In genomic region chr6:30172441-30172819, GRCm38 (mm10) we compare ENCODE assay signal across 10 mouse cellular contexts.
DNase-seq lines count a peak whose midpoint lies in the region; ATAC-seq lines count a peak whose summit lies in the region.
"Had no signal": no experiment of that assay in that cellular context is flagged by ENCODE, and none has a peak within 500 bp of the region (broad histone marks: within the 10 kb centered on the region; RNA-seq: fewer than 3 reads in every experiment).

No protein-coding gene starts in this region.

- H3K9me3 ChIP-seq in heart, embryonic 11.5 days (replicated peaks; ENCODE audit: control insufficient read depth, low read length): no peaks in the 10 kb centered on the region
- no peaks in the 10 kb centered on the region for H3K9me3 ChIP-seq in midbrain, embryonic 10.5 days (replicated peaks)
- no peaks in the 10 kb centered on the region for H3K9me3 ChIP-seq in midbrain, embryonic 15.5 days
- H3K9me3 ChIP-seq in intestine, embryonic 16.5 days (ENCODE audit: control insufficient read depth, low read length): no peaks in the 10 kb centered on the region
- H3K9me3 ChIP-seq: liver, embryonic 15.5 days had no signal

- peaks cover 94% of the 10 kb centered on the region for H3K27me3 ChIP-seq in heart, embryonic 11.5 days (ENCODE audit: control insufficient read depth, insufficient read depth, low read length)
- H3K27me3 ChIP-seq in midbrain, embryonic 10.5 days (ENCODE audit: low read depth, poor library complexity, severe bottlenecking): peaks cover 100% of the 10 kb centered on the region
- H3K27me3 ChIP-seq in midbrain, embryonic 15.5 days (replicated peaks): peaks cover 90% of the 10 kb centered on the region
- peaks cover 62% of the 10 kb centered on the region for H3K27me3 ChIP-seq in intestine, embryonic 16.5 days (replicated peaks; ENCODE audit: control insufficient read depth, insufficient read depth, low read length)
- H3K27me3 ChIP-seq in splenic B cell, adult 2 months (ENCODE audit: control insufficient read depth, insufficient read depth, low read length, poor library complexity, severe bottlenecking): 0 out of 2 replicates have a peak, but pooled peaks cover 2% of the 10 kb centered on the region

- H3K4me2 ChIP-seq in heart, embryonic 11.5 days: 0 out of 2 replicates have a peak overlapping the region, but pooled peaks have one; percentile 59
- H3K4me2 ChIP-seq in midbrain, embryonic 15.5 days: no peak overlapping the region
- H3K4me2 ChIP-seq in intestine, embryonic 16.5 days (ENCODE audit: low read depth, low read length): peak overlapping the region; percentile 67

- no peaks in the 10 kb centered on the region for H3K36me3 ChIP-seq in heart, embryonic 11.5 days (ENCODE audit: control insufficient read depth, insufficient read depth, low read length)
- H3K36me3 ChIP-seq in midbrain, embryonic 10.5 days: no peaks in the 10 kb centered on the region
- no peaks in the 10 kb centered on the region for H3K36me3 ChIP-seq in midbrain, embryonic 15.5 days (replicated peaks)
- no peaks in the 10 kb centered on the region for H3K36me3 ChIP-seq in intestine, embryonic 16.5 days (ENCODE audit: control insufficient read depth, insufficient read depth, low read length)
- no peaks in the 10 kb centered on the region for H3K36me3 ChIP-seq in splenic B cell, adult 2 months (ENCODE audit: control insufficient read depth, insufficient read depth, low read length, poor library complexity, severe bottlenecking)
- H3K36me3 ChIP-seq: liver, embryonic 15.5 days had no signal

- H3K4me1 ChIP-seq in heart, embryonic 11.5 days (ENCODE audit: control insufficient read depth, insufficient read depth, low read length): peaks cover 34% of the 10 kb centered on the region
- peaks cover 66% of the 10 kb centered on the region for H3K4me1 ChIP-seq in midbrain, embryonic 10.5 days
- H3K4me1 ChIP-seq in midbrain, embryonic 15.5 days: peaks cover 35% of the 10 kb centered on the region
- H3K4me1 ChIP-seq in intestine, embryonic 16.5 days (ENCODE audit: control insufficient read depth, insufficient read depth, low read length): peaks cover 41% of the 10 kb centered on the region

- no peak for ATAC-seq in heart, embryonic 11.5 days (replicated peaks; ENCODE audit: insufficient number of reproducible peaks, low FRiP score, low TSS enrichment)
- ATAC-seq in midbrain, embryonic 15.5 days (replicated peaks): no peak
- ATAC-seq in intestine, embryonic 16.5 days: no peak
- ATAC-seq in megakaryocyte, adult 5-6 weeks (ENCODE audit: poor library complexity, severe bottlenecking): no peak
- ATAC-seq: activated CD4-positive, CD25-positive, alpha-beta regulatory T cell, adult 4 months had no signal

- WGBS in heart, embryonic 11.5 days (ENCODE audit: insufficient replicate concordance): 15% methylated on average over 8 of the region's 8 CpGs
- WGBS in midbrain, embryonic 10.5 days: 8% methylated on average over 8 of the region's 8 CpGs
- 8% methylated on average over 8 of the region's 8 CpGs for WGBS in midbrain, embryonic 15.5 days
- 18% methylated on average over 8 of the region's 8 CpGs for WGBS in intestine, embryonic 16.5 days

- no peak overlapping the region for H3K4me3 ChIP-seq in heart, embryonic 11.5 days (ENCODE audit: low read depth, low read length)
- H3K4me3 ChIP-seq in midbrain, embryonic 10.5 days: peak overlapping the region; percentile 45
- no peak overlapping the region for H3K4me3 ChIP-seq in midbrain, embryonic 15.5 days
- H3K4me3 ChIP-seq in intestine, embryonic 16.5 days (ENCODE audit: low read length): peak overlapping the region; percentile 60

- H3K9ac ChIP-seq in heart, embryonic 11.5 days (ENCODE audit: low read depth, low read length): no peak overlapping the region
- no peak overlapping the region for H3K9ac ChIP-seq in midbrain, embryonic 15.5 days
- peak overlapping the region; percentile 68 for H3K9ac ChIP-seq in intestine, embryonic 16.5 days (ENCODE audit: low read depth, low read length)
- H3K9ac ChIP-seq: liver, embryonic 15.5 days had no signal

- no peak overlapping the region for H3K27ac ChIP-seq in heart, embryonic 11.5 days (ENCODE audit: low read depth, low read length)
- no peak overlapping the region for H3K27ac ChIP-seq in midbrain, embryonic 10.5 days (replicated peaks)
- H3K27ac ChIP-seq in midbrain, embryonic 15.5 days: no peak overlapping the region
- H3K27ac ChIP-seq in intestine, embryonic 16.5 days (ENCODE audit: low read length): no peak overlapping the region
- H3K27ac ChIP-seq: liver, embryonic 15.5 days had no signal

- DNase-seq in heart, adult 8-10 months (ENCODE audit: low spot score): no peak
- DNase-seq in midbrain, embryonic 10.5 days (ENCODE audit: low spot score): no peak
- DNase-seq in splenic B cell, adult 2 months (ENCODE audit: low read depth, low spot score): peak; percentile 8
- DNase-seq in frontal cortex, adult 2 months (ENCODE audit: extremely low spot score in 1 of 2, low spot score in 1 of 2): no peak

Comparison
In these comparisons a context has a peak if more than half of its experiments do, and no peak if none do; other contexts are left out.
1. H3K4me3 ChIP-seq: peak in midbrain, embryonic 10.5 days (single experiment) and intestine, embryonic 16.5 days (single experiment); none in heart, embryonic 11.5 days (single experiment) and midbrain, embryonic 15.5 days (single experiment).